Mouse (Mus musculus): ENCODE data around the gene Cyp3a13. TPM values are rescaled to one million over a fixed set of nuclear protein-coding genes. Genes with fewer than 3 reads are reported as not detected.

Cyp3a13 gene
- total RNA-seq (2021) (under 1 TPM; 0.13 to 0.18 TPM), polyA plus RNA-seq (2012; rRNA removed) (0.06 TPM in 1 of 2 replicates, not detected in the other)
- long read RNA-seq = 0 reads

GRCm38 (mm10) chr5:137921532-137921931 lies at the start of gene Cyp3a13:
Gene Cyp3a13 (minus strand): TSS chr5:137921619.
- H3K27ac ChIP-seq = no peak within 1 kb of the TSS
- intact Hi-C loops (cut with DNase I) = no loop called here
- no peaks in the 10 kb centered on the region for H3K36me3 ChIP-seq (ENCODE audit: control insufficient read depth, insufficient read depth, low read length)
- H3K4me1 ChIP-seq (ENCODE audit: control insufficient read depth, insufficient read depth, low read length) = no peaks in the 10 kb centered on the region
- DNase-seq = peak in 1 of 2 experiments; percentile 5
- H3K9ac ChIP-seq (ENCODE audit: low read depth, low read length) = no peak within 1 kb of the TSS
- H3K4me3 ChIP-seq = no peak within 1 kb of the TSS
- H3K27me3 ChIP-seq (ENCODE audit: control insufficient read depth, insufficient read depth, low read length) = no peaks in the 10 kb centered on the region
- TF ChIP-seq CTCF (IDR thresholded peaks at IDR 0.05) (no peak), POLR2A (IDR thresholded peaks at IDR 0.05; ENCODE audit: insufficient read depth, low read depth, low read length) (no peak)
- no peaks in the 10 kb centered on the region for H3K79me2 ChIP-seq (replicated peaks; ENCODE audit: control insufficient read depth, insufficient read depth, low read length)
- WGBS = 22% methylated on average over 2 of the region's 2 CpGs

DNA sequence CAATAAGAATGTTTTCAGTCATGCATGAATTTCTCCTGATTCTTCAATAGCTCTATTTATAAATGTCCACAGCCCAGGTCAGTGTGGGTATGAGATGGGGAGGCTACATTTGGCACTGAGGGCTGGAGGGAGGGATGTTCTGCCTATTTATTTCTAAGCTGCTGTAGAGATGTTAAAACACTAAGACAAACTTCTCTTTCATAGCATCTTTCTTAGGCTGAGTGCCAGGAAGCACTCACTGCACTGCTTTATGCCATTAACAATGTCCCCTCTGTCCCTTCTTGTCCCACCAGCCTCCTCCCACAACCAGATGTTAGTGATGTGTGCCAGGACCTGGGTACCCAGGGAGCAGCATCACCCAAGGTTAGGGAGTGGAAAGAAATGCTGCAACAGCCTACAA lies 45.1 kb upstream of the Cyp3a13 start:
- H3K27ac ChIP-seq = no peak overlapping the region
- intact Hi-C loops (cut with DNase I) = no loop called here
- H3K4me3 ChIP-seq = no peak overlapping the region
- no peaks in the 10 kb centered on the region for H3K79me2 ChIP-seq (replicated peaks; ENCODE audit: control insufficient read depth, insufficient read depth, low read length)
- TF ChIP-seq EP300 (IDR thresholded peaks at IDR 0.05; ENCODE audit: insufficient read depth, low read depth, low read length) = no peak
- no peaks in the 10 kb centered on the region for H3K36me3 ChIP-seq (ENCODE audit: control insufficient read depth, insufficient read depth, low read length)
- H3K9ac ChIP-seq (ENCODE audit: low read depth, low read length) = no peak overlapping the region
- no peak for DNase-seq
- H3K27me3 ChIP-seq (ENCODE audit: control insufficient read depth, insufficient read depth, low read length) = no peaks in the 10 kb centered on the region
- no peaks in the 10 kb centered on the region for H3K4me1 ChIP-seq (ENCODE audit: control insufficient read depth, insufficient read depth, low read length)

GRCm38 (mm10) chr5:137962945-137963344 lies 41.5 kb upstream of the Cyp3a13 start, which contains the start of gene Gjc3:
Gene Gjc3 (minus strand): TSS chr5:137963098.
- Histone ChIP-seq H3K27ac (no peak within 1 kb of the TSS), H3K79me2 (replicated peaks; ENCODE audit: control insufficient read depth, insufficient read depth, low read length) (no peaks in the 10 kb centered on the region), H3K4me1 (ENCODE audit: control insufficient read depth, insufficient read depth, low read length) (no peaks in the 10 kb centered on the region), H3K27me3 (ENCODE audit: control insufficient read depth, insufficient read depth, low read length) (no peaks in the 10 kb centered on the region), H3K9ac (ENCODE audit: low read depth, low read length) (no peak within 1 kb of the TSS), H3K4me3 (no peak within 1 kb of the TSS), H3K36me3 (ENCODE audit: control insufficient read depth, insufficient read depth, low read length) (no peaks in the 10 kb centered on the region)
- intact Hi-C loops (cut with DNase I) = no loop called here
- DNase-seq = no peak
- WGBS = 81% methylated on average over 8 of the region's 8 CpGs
- no peak for TF ChIP-seq CTCF (IDR thresholded peaks at IDR 0.05)
- no peak for TF ChIP-seq POLR2A (IDR thresholded peaks at IDR 0.05; ENCODE audit: insufficient read depth, low read depth, low read length)
- TF ChIP-seq EP300 (IDR thresholded peaks at IDR 0.05; ENCODE audit: insufficient read depth, low read depth, low read length) = no peak

DNA sequence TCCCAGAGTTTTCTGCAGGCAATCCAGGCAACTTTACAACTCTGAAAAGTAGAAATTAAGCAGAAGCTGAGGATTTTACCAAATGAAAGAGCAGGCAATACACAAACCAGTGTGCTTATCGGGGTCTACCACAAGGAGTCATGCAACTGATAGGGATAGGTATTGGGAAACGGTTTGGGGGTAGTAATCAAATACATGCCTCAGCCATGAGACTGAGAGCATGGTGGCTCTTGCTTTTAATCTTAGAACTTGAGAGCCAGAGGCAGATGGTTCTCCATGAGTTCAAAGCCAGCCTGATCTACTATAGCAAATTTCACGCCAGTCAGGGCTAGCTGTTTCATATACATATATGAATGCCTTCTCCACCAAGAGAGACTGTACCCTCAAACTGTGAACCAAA lies 35.0 kb upstream of the Cyp3a13 start:
- Histone ChIP-seq H3K27me3 (ENCODE audit: control insufficient read depth, insufficient read depth, low read length) (no peaks in the 10 kb centered on the region), H3K4me3 (no peak overlapping the region), H3K9ac (ENCODE audit: low read depth, low read length) (no peak overlapping the region), H3K27ac (no peak overlapping the region), H3K36me3 (ENCODE audit: control insufficient read depth, insufficient read depth, low read length) (no peaks in the 10 kb centered on the region), H3K79me2 (replicated peaks; ENCODE audit: control insufficient read depth, insufficient read depth, low read length) (no peaks in the 10 kb centered on the region), H3K4me1 (ENCODE audit: control insufficient read depth, insufficient read depth, low read length) (no peaks in the 10 kb centered on the region)
- no peak for DNase-seq
- intact Hi-C loops (cut with DNase I) = no loop called here
- 69% methylated on average over 3 of the region's 3 CpGs for WGBS
- TF ChIP-seq CTCF (IDR thresholded peaks at IDR 0.05) = no peak
- TF ChIP-seq EP300 (IDR thresholded peaks at IDR 0.05; ENCODE audit: insufficient read depth, low read depth, low read length) = no peak
- TF ChIP-seq POLR2A (IDR thresholded peaks at IDR 0.05; ENCODE audit: insufficient read depth, low read depth, low read length) = no peak

DNA sequence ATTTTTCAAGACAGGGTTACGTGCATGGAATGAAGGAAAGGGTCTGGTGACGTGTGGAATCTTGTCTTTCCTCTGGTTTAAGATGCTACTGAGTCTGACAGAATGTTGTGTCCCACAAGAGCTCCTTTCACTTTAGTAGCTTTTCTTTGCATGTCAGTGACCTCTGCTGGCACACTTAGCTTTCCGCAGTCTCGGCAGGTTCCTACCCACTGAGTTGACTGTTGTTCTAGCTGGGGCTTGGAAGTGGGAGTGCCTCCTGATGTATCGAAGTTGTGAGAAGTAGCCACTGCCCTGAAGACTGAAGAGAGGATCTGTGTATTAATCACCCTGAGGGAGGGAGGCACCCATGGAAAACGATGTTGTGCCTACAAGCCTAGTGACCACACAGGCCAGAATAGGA lies 29.8 kb upstream of the Cyp3a13 start:
- intact Hi-C loops (cut with DNase I) = loop anchor here (5.0 kb wide), 2 partner anchors 49 to 159 kb away; no protein-coding TSS in a partner anchor
- Histone ChIP-seq H3K4me1 (ENCODE audit: control insufficient read depth, insufficient read depth, low read length) (no peaks in the 10 kb centered on the region), H3K4me3 (no peak overlapping the region), H3K9ac (ENCODE audit: low read depth, low read length) (no peak overlapping the region), H3K27me3 (ENCODE audit: control insufficient read depth, insufficient read depth, low read length) (no peaks in the 10 kb centered on the region), H3K79me2 (replicated peaks; ENCODE audit: control insufficient read depth, insufficient read depth, low read length) (no peaks in the 10 kb centered on the region), H3K27ac (no peak overlapping the region), H3K36me3 (ENCODE audit: control insufficient read depth, insufficient read depth, low read length) (no peaks in the 10 kb centered on the region)
- 27% methylated on average over 6 of the region's 6 CpGs for WGBS
- peak; percentile 6 to 21 for DNase-seq
- peak; percentile 51 for TF ChIP-seq CTCF (IDR thresholded peaks at IDR 0.05)
- no peak for TF ChIP-seq POLR2A (IDR thresholded peaks at IDR 0.05; ENCODE audit: insufficient read depth, low read depth, low read length)

- H3K4me3 ChIP-seq = no peak overlapping the region
- no peak for DNase-seq
- intact Hi-C loops (cut with DNase I) = no loop called here
- H3K4me1 ChIP-seq (ENCODE audit: control insufficient read depth, insufficient read depth, low read length) = no peaks in the 10 kb centered on the region
- no peak overlapping the region for H3K9ac ChIP-seq (ENCODE audit: low read depth, low read length)
- no peak for TF ChIP-seq EP300 (IDR thresholded peaks at IDR 0.05; ENCODE audit: insufficient read depth, low read depth, low read length)
- TF ChIP-seq POLR2A (IDR thresholded peaks at IDR 0.05; ENCODE audit: insufficient read depth, low read depth, low read length) = no peak
- no peak for TF ChIP-seq CTCF (IDR thresholded peaks at IDR 0.05)
- H3K36me3 ChIP-seq (ENCODE audit: control insufficient read depth, insufficient read depth, low read length) = no peaks in the 10 kb centered on the region
- no peaks in the 10 kb centered on the region for H3K79me2 ChIP-seq (replicated peaks; ENCODE audit: control insufficient read depth, insufficient read depth, low read length)
- H3K27me3 ChIP-seq (ENCODE audit: control insufficient read depth, insufficient read depth, low read length) = no peaks in the 10 kb centered on the region
- H3K27ac ChIP-seq = no peak overlapping the region
These were observed 25.9 kb upstream of the Cyp3a13 start for GRCm38 (mm10) chr5:137947303-137947702.
